Mouse (Mus musculus): ENCODE data around the gene Atxn2.

DNA sequence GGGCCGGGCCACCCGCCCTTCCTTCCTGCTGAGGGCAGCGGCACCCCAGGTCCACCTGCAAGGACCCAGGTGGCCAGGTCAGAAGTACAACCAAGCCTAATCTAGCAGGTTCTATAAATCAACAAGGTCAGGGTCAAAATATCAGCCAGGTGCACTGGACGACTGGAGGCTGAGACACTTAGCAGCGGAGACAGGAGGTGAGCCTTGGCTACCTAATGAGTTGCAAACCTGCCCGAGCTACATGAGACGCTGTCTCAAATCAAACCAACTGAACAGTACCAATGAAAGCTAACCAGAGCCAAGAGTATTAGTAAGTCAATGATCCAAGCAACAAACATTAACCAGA, 128.0 kb downstream of the Atxn2 start:
- no peak for TF ChIP-seq GATA1 (IDR thresholded peaks at IDR 0.05; ENCODE audit: borderline replicate concordance, low read length)
- no peak for TF ChIP-seq FLI1 (IDR thresholded peaks at IDR 0.05; ENCODE audit: low read length)
